In the genomic region with DNA sequence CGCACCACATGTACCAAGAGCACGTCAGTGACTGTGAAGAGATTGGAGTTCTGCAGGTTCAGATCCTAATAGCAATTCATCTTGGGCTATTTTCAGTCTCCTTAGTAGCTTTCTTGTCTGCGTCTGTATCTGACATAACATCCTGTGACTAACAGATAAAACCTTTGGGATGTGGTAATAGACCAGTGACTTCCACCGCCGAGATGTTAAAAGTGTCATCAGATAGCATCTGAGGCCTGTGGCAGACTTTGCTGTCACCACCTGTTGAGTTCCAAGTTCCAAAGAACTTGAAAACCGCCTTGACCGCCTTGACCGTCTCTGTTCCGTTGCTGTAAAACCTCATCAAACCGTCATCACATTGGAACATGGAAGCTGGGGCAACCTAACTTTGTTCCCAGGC, we compare ENCODE assay signal across 17 mouse cellular contexts. TPM values are rescaled to one million over a fixed set of nuclear protein-coding genes. Genes with fewer than 3 reads are reported as not detected.
"Had no signal": no experiment of that assay in that cellular context is flagged by ENCODE, and none has a peak within 500 bp of the region (broad histone marks: within the 10 kb centered on the region; RNA-seq: fewer than 3 reads in every experiment).

No protein-coding gene starts in this region.

- ATAC-seq: liver, embryonic 12.5 days; midbrain, embryonic 13.5 days had no signal

- DNase-seq: kidney, adult 8-10 months; kidney, postnatal 25 days; layer of hippocampus, adult 9-11 months; layer of hippocampus, postnatal 36 days; left cerebral cortex, postnatal 4 days; lung, embryonic 14.5 days; lung, postnatal 14 days; retina, postnatal 1 day; right cerebral cortex, postnatal 4 days; thymus, postnatal 4 days had no signal

- H3K4me3 ChIP-seq: liver, embryonic 12.5 days; midbrain, embryonic 13.5 days; myocyte; neural tube, embryonic 12.5 days had no signal

- H3K27ac ChIP-seq: liver, embryonic 12.5 days; macrophage; midbrain, embryonic 13.5 days; neural tube, embryonic 12.5 days had no signal

RNA-seq across cellular contexts. Expression of gene 4932438H23Rik, which starts 31.1 kb away (rescaled TPM):
- polyA plus RNA-seq: liver, embryonic 12.5 days; liver, embryonic 16.5 days; spleen, adult 2 months had no signal
